Mouse (Mus musculus) kidney, embryonic 16.5 days (tissue): Measurements from ENCODE around the gene Cacna1c. TPM values are rescaled to one million over a fixed set of nuclear protein-coding genes. Genes with fewer than 3 reads are reported as not detected.

Experiments used
- ATAC-seq: fragments of 200-750 bp; cut with Nextera tagmentation; 2 replicates; pipeline ENCODE4 v1.8.0; 2017; ENCODE audit warnings: moderate TSS enrichment; ENCODE audit not compliant: low FRiP score, low TSS enrichment
- H3K27ac ChIP-seq: fragments of 300-500 bp; sonication (generic); 2 replicates; pipeline ENCODE4 v1.5.1; 2014; ENCODE audit warnings: low read length
- H3K27me3 ChIP-seq: fragments of 300-500 bp; sonication (generic); 2 replicates; pipeline ENCODE4 v1.6.1; 2014; ENCODE audit warnings: low read length, control low read depth, mixed read lengths; ENCODE audit not compliant: insufficient read depth
- H3K36me3 ChIP-seq: fragments of 300-500 bp; sonication (generic); 2 replicates; pipeline ENCODE4 v1.6.1; 2014; ENCODE audit warnings: low read length, control low read depth, mixed read lengths; ENCODE audit not compliant: insufficient read depth
- H3K4me1 ChIP-seq: fragments of 300-500 bp; sonication (generic); 2 replicates; pipeline ENCODE4 v1.6.1; 2014; ENCODE audit warnings: low read length, control low read depth, mixed read lengths; ENCODE audit not compliant: insufficient read depth
- H3K4me2 ChIP-seq: fragments of 300-500 bp; sonication (generic); replicated peaks from 2 replicates; pipeline ENCODE4 v1.6.1; 2014; ENCODE audit warnings: low read depth, low read length
- H3K4me3 ChIP-seq: fragments of 300-500 bp; sonication (generic); 2 replicates; pipeline ENCODE4 v1.5.1; 2014; ENCODE audit warnings: mild to moderate bottlenecking, low read length
- H3K9ac ChIP-seq: fragments of 300-500 bp; sonication (generic); replicated peaks from 2 replicates; pipeline ENCODE4 v1.6.1; 2014; ENCODE audit warnings: low read length
- H3K9me3 ChIP-seq: fragments of 300-500 bp; sonication (generic); 2 replicates; pipeline ENCODE4 v1.6.1; 2016; ENCODE audit warnings: low read length, control low read depth
- WGBS: fragments of 180-500 bp; shearing (Covaris S2); extraction: QIAGEN DNeasy Blood & Tissue Kit; methylation state at CpG from one replicate; pipeline ENCODE4 v1.1.7; 2014; 5-methylcytosine and 5-hydroxymethylcytosine counted together
- polyA plus RNA-seq: library from polyadenylated mRNA; unstranded; fragments of >200 nt; fragmentation: Nextera tagmentation; extraction: Ambion mirVana; gene quantifications from 2 replicates; pipeline ENCODE4 v1.2.1, GENCODE M21; 2015

The Cacna1c gene
- polyA plus RNA-seq, 1 experiment from 2014 or later, result 1.4 TPM

DNA sequence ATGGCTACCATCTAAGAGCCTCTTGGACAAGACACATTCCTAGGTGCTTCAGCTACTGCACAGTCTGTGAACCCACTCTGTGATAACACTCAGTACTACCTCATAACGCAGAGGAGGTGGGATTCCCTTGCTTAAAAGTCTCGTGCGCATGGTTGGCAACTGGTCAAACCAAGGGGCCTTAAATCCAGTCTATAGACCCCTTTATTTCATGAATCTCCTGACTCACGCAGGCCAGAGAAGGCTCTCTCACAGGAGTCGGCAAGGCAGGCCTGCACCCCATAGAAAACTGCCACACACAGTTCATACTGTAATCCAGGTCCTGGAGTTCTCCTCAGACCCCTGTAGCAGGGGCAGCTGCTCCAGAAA, 273.0 kb downstream of the Cacna1c start:
- H3K4me3 ChIP-seq, result no peak overlapping the region
- 83% methylated on average over 5 of the region's 5 CpGs for WGBS
- H3K36me3 ChIP-seq, result no peaks in the 10 kb centered on the region
- no peak overlapping the region for H3K27ac ChIP-seq
- ATAC-seq, result 0 out of 2 replicates have a peak, but pooled peaks have one; percentile 33
- no peaks in the 10 kb centered on the region for H3K9me3 ChIP-seq
- H3K27me3 ChIP-seq, result no peaks in the 10 kb centered on the region
- no peaks in the 10 kb centered on the region for H3K4me1 ChIP-seq
- H3K9ac ChIP-seq, result no peak overlapping the region
- H3K4me2 ChIP-seq, result no peak overlapping the region

DNA sequence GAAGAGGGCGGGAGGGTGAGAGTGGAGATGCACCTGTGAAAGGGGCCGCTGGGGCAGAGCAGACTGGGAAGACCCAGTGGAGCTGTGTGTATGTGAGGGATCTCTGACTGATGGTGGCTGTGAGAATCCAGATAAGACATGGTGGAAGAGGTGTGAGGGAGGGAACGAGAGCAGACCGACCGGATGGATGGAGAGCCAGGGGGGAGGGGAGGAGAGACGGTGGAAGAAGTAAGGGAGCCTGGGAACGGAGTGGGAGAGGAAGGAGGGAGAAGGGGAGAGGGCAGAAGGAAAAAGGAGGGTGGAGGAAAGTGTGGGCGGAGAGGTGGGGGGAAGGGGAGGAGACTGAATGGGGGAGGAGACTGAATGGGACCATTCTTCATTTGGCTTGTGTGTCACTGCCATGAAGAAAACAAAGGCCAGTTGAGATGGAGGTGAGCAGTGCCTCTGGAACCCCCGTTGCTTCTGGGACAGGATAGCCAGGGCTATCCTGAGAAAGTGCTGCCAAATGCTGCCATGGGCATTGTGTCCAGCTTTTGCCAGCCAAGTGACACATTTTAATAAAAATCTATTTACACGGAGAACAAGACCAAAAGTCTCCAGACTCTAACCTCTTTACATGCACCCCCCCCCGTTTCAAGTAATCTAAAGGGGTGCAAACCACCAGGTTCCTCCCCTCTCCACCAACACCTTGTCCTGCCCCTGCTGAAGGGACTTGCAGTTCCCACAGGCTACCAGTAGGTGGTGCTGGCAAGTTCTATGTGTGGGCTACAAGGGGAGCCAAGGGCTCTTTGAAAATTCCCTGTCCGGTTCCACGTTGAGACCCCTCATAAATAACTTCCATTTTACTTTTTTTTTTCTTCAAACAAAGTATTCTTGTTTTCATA, 273.6 kb downstream of the Cacna1c start:
- Histone ChIP-seq H3K9me3 (no peaks in the 10 kb centered on the region), H3K4me1 (no peaks in the 10 kb centered on the region), H3K27me3 (no peaks in the 10 kb centered on the region), H3K4me3 (no peak overlapping the region), H3K36me3 (no peaks in the 10 kb centered on the region), H3K4me2 (peak overlapping the region; percentile 28; the same call in 1 of the 2 replicates), H3K27ac (no peak overlapping the region), H3K9ac (no peak overlapping the region)
- peak; percentile 82 for ATAC-seq
- 21% methylated on average over 13 of the region's 13 CpGs for WGBS

DNA sequence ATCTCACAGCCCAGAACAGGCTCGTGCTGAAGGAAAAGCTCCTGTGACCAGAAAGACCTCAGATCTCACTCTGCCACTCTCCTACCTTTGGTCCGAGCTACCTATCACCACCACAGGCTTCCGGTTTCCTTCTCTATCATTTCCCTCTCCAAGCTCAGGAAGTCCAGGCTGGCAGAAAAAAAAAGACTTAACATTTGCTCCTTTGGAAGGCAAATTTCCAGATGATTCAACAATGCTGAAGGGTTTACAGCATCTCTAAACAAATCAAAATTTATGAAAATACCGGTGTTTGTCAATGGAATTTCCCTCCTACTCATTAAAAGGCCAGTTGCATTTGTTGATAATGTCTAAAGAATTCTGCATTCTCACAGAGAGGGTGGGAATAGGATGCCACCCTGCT, 288.0 kb downstream of the Cacna1c start:
- no peak overlapping the region for H3K27ac ChIP-seq
- no peaks in the 10 kb centered on the region for H3K4me1 ChIP-seq
- H3K9ac ChIP-seq, result no peak overlapping the region
- no peaks in the 10 kb centered on the region for H3K36me3 ChIP-seq
- H3K27me3 ChIP-seq, result no peaks in the 10 kb centered on the region
- 65% methylated on average over 4 of the region's 4 CpGs for WGBS
- H3K4me2 ChIP-seq, result no peak overlapping the region
- no peaks in the 10 kb centered on the region for H3K9me3 ChIP-seq
- no peak for ATAC-seq
- H3K4me3 ChIP-seq, result no peak overlapping the region

DNA sequence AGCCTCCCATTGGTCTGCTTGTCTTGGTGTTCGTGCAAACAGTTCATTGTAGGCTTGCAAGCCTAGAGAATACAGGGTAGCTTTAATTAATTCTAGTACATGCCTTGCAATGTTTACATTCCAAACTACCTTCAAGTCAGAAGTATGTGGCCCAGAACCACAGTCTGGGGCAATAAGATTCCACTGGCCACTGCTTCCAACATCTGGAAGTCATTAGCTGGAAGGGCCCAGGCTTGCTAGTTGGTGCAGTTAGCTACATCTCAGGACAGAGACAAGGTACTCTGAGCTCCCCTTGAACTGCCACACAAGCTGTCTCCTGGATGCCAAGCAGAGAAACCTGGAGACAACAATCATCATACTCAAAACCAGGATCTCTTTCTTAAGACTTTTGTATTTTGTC, 288.5 kb downstream of the Cacna1c start:
- Histone ChIP-seq H3K4me1 (no peaks in the 10 kb centered on the region), H3K36me3 (no peaks in the 10 kb centered on the region), H3K27ac (no peak overlapping the region), H3K9me3 (no peaks in the 10 kb centered on the region), H3K4me2 (no peak overlapping the region), H3K27me3 (no peaks in the 10 kb centered on the region), H3K9ac (no peak overlapping the region), H3K4me3 (no peak overlapping the region)
- no peak for ATAC-seq
- 47% methylated on average over 1 of the region's 1 CpGs for WGBS

GRCm38 (mm10) chr6:118906878-118907277, 289.3 kb downstream of the Cacna1c start:
- Histone ChIP-seq H3K9me3 (no peaks in the 10 kb centered on the region), H3K27me3 (no peaks in the 10 kb centered on the region), H3K9ac (no peak overlapping the region), H3K4me3 (no peak overlapping the region), H3K27ac (no peak overlapping the region), H3K36me3 (no peaks in the 10 kb centered on the region), H3K4me2 (no peak overlapping the region), H3K4me1 (no peaks in the 10 kb centered on the region)
- ATAC-seq, result no peak
- WGBS, result 90% methylated on average over 5 of the region's 5 CpGs

DNA sequence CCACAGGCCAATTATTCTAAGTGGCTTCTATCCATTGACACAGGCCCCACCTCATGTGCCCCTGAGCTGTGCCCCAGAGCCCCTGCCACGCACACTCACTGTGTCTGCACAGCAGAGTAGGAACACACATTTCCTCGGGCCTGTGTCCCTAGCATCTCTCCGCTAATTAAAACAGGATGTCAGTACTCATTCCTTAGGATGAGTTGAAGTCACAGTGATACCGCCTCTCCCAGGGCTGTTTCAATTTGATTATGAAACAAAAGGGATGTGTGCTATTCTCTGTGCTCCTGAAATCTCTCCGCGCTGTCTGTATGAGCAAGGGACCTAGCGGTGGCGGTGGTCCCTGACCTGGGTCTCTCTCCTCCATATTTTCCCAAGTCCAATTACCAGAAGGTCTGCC, 296.5 kb downstream of the Cacna1c start:
- no peak overlapping the region for H3K9ac ChIP-seq
- H3K4me2 ChIP-seq, result no peak overlapping the region
- no peaks in the 10 kb centered on the region for H3K27me3 ChIP-seq
- ATAC-seq, result no peak
- 90% methylated on average over 8 of the region's 8 CpGs for WGBS
- H3K36me3 ChIP-seq, result no peaks in the 10 kb centered on the region
- H3K4me3 ChIP-seq, result no peak overlapping the region
- no peaks in the 10 kb centered on the region for H3K4me1 ChIP-seq
- H3K27ac ChIP-seq, result no peak overlapping the region
- no peaks in the 10 kb centered on the region for H3K9me3 ChIP-seq

GRCm38 (mm10) chr6:118897101-118897500, 299.1 kb downstream of the Cacna1c start:
- no peaks in the 10 kb centered on the region for H3K36me3 ChIP-seq
- no peak overlapping the region for H3K27ac ChIP-seq
- no peak for ATAC-seq
- H3K4me1 ChIP-seq, result no peaks in the 10 kb centered on the region
- no peak overlapping the region for H3K9ac ChIP-seq
- H3K4me2 ChIP-seq, result no peak overlapping the region
- WGBS, result 50% methylated on average over 5 of the region's 5 CpGs
- no peaks in the 10 kb centered on the region for H3K9me3 ChIP-seq
- H3K27me3 ChIP-seq, result no peaks in the 10 kb centered on the region
- H3K4me3 ChIP-seq, result no peak overlapping the region

DNA sequence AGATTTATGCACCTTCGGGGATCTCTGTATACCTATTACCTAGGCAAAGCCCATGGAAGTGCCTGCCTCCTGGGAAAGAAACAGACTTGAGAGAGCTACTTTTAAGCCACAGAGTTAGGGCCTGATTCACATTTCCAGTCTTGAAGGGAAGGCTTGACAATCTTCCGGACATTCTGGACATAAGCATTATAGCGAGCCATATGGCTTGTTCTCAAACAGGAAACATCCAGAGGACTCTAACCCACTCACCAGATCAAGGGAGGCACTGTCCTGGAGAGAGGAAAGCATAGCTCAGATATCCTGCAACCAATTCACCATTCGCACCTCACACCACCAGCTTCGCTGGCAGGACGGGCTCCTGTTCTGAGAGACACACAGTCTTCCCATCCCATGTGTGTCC, 302.2 kb downstream of the Cacna1c start:
- 88% methylated on average over 6 of the region's 6 CpGs for WGBS
- Histone ChIP-seq H3K9ac (no peak overlapping the region), H3K27ac (no peak overlapping the region), H3K4me3 (no peak overlapping the region), H3K9me3 (no peaks in the 10 kb centered on the region), H3K36me3 (no peaks in the 10 kb centered on the region), H3K27me3 (no peaks in the 10 kb centered on the region), H3K4me1 (no peaks in the 10 kb centered on the region), H3K4me2 (no peak overlapping the region)
- no peak for ATAC-seq

GRCm38 (mm10) chr6:118889441-118889840, 306.8 kb downstream of the Cacna1c start:
- no peaks in the 10 kb centered on the region for H3K36me3 ChIP-seq
- H3K9ac ChIP-seq, result no peak overlapping the region
- no peaks in the 10 kb centered on the region for H3K9me3 ChIP-seq
- H3K27ac ChIP-seq, result no peak overlapping the region
- H3K27me3 ChIP-seq, result no peaks in the 10 kb centered on the region
- no peak for ATAC-seq
- no peak overlapping the region for H3K4me2 ChIP-seq
- 58% methylated on average over 4 of the region's 4 CpGs for WGBS
- no peaks in the 10 kb centered on the region for H3K4me1 ChIP-seq
- H3K4me3 ChIP-seq, result no peak overlapping the region

- Histone ChIP-seq H3K9ac (no peak overlapping the region), H3K27me3 (no peaks in the 10 kb centered on the region), H3K27ac (no peak overlapping the region), H3K4me3 (no peak overlapping the region), H3K4me2 (no peak overlapping the region), H3K36me3 (no peaks in the 10 kb centered on the region), H3K9me3 (no peaks in the 10 kb centered on the region), H3K4me1 (no peaks in the 10 kb centered on the region)
- 60% methylated on average over 8 of the region's 8 CpGs for WGBS
- ATAC-seq, result no peak
These were observed 309.2 kb downstream of the Cacna1c start for GRCm38 (mm10) chr6:118887032-118887431.
